Mouse (Mus musculus) CH12F3 (cell line): Measurements from ENCODE around the gene Col18a1.

Source experiments
- in situ Hi-C: fragments of 300-500 bp; cut with MboI; formaldehyde crosslinking; loops from 2 replicates; pipeline ENCODE4 v1.14.3; 2020; ENCODE audit warnings: low sequenced_read_pairs

Gene Col18a1

GRCm38 (mm10) chr10:77142328-77142727 is 24.0 kb downstream of the Col18a1 start:
- in situ Hi-C loops, result no loop called here

GRCm38 (mm10) chr10:77138304-77138703 is 28.0 kb downstream of the Col18a1 start:
- in situ Hi-C loops, result loop anchor here (10.0 kb wide), 2 partner anchors 116 to 216 kb away; partner anchors contain the start of gene Pofut2

- in situ Hi-C loops, result loop anchor here (10.0 kb wide), 2 partner anchors 119 to 219 kb away; partner anchors contain the start of gene Pofut2
Measured at GRCm38 (mm10) chr10:77136205-77136604, 30.1 kb downstream of the Col18a1 start.

- in situ Hi-C loops, result loop anchor here (10.0 kb wide), 2 partner anchors 119 to 219 kb away; partner anchors contain the start of gene Pofut2
Measured at GRCm38 (mm10) chr10:77135274-77135829, 31.0 kb downstream of the Col18a1 start.

DNA sequence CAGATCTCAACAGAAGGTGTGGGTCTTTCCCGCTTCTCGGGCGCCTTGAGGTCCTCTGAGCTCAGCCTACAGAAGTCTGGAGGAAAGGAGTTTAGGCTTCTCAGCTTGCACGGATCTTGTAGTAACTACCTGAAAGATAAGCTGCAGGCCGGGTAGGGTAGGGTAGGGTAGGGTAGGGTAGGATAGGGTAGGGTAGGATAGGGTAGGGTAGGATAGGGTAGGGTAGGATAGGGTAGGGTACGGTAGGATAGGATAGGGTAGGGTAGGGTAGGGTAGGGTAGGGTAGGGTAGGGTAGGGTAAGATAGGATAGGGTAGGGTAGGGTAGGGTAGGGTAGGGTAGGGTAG is 31.6 kb downstream of the Col18a1 start:
- in situ Hi-C loops, result loop anchor here (10.0 kb wide), 2 partner anchors 120 to 220 kb away; partner anchors contain the start of gene Pofut2

DNA sequence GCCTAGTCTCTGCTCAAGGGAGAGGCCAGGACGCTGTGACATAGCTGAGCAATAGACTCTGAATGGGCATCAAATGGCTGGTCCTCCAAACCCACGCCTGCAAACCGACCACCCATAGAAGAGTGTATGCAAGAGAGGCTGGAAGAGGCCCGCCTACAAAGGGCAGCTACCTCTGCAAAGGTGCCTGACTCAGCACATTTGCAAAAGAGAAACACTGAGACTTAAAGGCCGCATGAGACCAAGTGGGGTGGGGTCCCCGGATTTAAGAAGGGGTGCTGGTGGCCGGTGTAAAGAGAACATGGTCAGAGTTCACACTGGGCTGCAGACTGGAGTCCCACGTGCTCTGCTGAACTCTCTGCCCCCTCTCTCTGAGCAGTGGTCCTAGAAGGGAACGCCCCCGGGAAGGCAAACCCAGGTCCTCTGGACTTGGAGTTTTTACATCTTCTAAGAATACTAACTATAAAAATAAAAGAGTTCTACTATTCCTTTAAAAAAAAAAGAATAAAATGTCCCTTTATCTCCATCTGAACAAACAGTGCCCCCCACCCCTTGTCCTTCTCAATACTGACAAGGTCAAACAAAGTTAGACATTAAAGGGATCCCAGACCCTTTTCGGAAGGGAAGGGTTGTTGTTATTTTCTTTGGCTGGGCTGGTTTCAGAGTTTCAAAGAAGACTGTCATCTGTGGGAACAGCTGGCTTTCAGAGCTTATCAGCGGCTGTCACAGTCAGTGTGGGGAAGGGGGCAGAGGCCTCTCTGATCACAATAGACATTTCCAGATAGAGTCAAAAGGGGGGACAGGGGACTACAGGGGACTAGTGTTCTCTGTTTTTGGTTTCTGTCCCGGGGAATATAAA is 32.2 kb downstream of the Col18a1 start:
- in situ Hi-C loops, result loop anchor here (10.0 kb wide), 2 partner anchors 121 to 221 kb away; partner anchors contain the start of gene Pofut2

DNA sequence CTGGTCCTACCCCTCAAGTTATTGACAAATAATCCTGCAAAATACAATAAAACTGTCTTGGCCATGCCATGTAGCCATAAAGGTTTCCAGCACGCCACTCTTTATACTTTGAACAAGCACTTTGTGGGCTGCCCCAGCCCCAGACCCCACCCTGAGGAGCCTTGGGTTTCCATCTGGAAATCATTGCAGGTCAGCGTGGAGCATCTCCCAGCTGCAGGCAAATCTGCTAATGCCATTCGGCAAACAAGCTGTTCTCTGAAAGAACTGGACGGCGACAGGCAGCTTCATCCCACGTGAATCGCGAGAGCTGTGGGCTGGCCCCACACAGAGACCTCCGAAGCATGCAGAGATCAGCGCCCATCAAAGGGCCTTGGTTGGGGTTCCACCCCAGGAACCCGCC is 34.2 kb downstream of the Col18a1 start:
- in situ Hi-C loops, result loop anchor here (10.0 kb wide), 2 partner anchors 123 to 223 kb away; partner anchors contain the start of gene Pofut2

GRCm38 (mm10) chr10:77131536-77131935 is 34.8 kb downstream of the Col18a1 start:
- in situ Hi-C loops, result loop anchor here (10.0 kb wide), 2 partner anchors 123 to 223 kb away; partner anchors contain the start of gene Pofut2

DNA sequence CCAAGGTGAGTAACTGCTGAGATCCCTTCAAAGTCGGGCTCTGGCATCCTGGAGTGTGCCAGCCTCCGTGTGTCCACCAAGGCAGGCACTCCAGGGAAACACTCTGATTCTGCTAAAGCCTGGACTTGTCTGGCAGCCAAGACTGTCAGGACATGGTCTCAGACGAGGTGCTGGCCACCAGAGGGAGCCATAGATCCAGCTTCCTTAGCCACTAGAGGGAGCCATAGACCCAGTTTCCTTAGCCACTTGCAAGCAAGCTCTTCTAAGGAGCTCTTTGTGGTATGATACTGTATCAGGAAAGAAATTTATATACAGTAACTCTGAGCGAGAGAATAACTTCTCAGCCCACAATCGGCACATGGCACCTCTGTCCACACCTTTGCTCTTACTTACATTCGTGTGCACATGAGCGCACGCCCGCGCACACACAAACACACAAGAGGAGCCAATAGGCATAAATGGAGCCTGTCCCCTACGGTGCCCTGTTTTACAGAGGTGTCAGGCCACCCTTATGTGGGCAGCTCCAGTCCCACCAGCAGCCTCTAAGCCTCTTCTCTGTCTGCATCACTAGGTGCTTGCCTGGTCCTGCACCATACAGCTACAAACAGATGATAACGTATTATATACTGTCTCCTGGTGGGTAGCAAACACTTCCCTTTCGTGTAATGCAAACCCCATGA is 35.6 kb downstream of the Col18a1 start:
- in situ Hi-C loops, result loop anchor here (10.0 kb wide), 2 partner anchors 124 to 224 kb away; partner anchors contain the start of gene Pofut2

DNA sequence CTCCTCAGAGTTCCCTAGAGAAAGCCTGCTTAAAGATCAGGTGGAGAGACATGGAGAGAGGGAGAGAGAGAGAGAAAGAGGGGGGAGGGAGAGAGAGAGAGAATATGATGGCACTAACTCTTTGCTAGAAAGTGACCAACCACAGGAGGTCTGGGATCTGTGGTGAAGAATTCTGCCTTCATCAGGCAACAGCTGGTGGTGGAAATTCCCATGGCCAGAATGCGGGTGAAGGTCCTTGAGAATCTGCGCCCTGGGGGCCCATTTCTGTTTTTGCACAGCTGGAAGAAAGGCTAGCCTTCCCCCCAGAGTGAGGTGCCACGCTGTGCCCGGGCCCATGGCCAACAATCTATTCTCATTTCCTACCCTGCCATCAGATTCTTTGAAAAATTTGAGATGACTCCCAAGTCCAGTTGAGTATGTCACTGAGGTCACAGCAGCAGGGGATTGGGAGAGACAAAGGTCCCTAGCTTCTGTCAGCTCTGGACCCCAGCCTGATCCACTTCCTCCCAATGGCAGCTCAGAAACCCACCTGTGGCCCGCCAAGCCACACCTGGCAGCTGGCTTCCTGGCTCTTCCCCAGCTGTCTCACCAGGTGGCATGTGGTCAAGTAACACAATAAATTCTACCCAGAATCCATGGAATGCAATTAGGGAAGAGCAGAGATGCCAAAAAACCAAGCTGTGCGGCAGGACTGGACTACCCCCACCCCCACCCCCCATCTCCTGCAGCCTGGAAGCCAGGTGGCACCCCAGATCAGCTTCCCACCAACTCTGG is 36.5 kb downstream of the Col18a1 start:
- in situ Hi-C loops, result loop anchor here (10.0 kb wide), 2 partner anchors 125 to 225 kb away; partner anchors contain the start of gene Pofut2

DNA sequence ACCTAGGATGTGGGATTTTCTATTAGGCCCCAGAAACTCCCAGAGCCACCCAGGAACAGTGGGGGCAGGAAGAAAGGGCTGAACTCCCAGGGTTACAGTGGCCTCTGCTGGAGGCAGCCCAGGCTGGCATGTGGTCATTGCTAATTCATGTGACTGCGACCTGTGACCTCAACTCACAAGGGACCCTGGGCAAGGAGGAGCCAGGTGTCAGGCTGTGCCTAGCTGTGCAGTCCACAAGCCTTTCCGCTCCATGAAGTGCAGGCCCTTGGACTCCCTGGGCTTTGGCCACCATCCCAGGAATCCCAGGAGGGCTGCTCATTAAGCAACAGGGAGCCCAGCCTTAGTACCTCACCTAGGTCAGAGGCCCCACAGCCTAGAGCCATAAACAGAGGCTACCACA is 38.4 kb downstream of the Col18a1 start:
- in situ Hi-C loops, result no loop called here

- in situ Hi-C loops, result no loop called here
Measured at GRCm38 (mm10) chr10:77126590-77126989, 39.8 kb downstream of the Col18a1 start.

GRCm38 (mm10) chr10:77125078-77125731 is 41.1 kb downstream of the Col18a1 start:
- in situ Hi-C loops, result no loop called here

DNA sequence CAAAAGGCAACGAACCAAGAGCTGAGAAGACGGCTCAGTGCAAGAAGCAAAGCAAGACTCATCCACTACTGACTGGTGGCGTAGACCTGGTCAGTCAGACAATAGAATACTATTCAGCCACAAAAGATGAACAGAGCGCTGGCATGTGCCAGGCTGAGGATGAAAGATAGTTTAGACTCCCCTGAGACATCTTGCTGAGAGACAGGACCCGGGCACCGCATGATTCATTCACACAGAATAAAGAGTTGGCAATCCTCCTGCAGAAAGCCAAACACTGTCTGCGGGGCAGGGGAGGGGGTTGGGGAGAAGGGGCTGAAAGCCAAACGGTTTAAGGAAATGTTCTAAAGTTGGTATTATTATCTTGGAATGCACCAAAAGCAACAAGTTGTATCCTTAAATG is 42.4 kb downstream of the Col18a1 start:
- in situ Hi-C loops, result no loop called here

- in situ Hi-C loops, result no loop called here
Measured at GRCm38 (mm10) chr10:77121287-77122022, 44.9 kb downstream of the Col18a1 start.

- in situ Hi-C loops, result no loop called here
Measured at GRCm38 (mm10) chr10:77120501-77120900, 45.8 kb downstream of the Col18a1 start.

GRCm38 (mm10) chr10:77119437-77119836 is 46.9 kb downstream of the Col18a1 start:
- in situ Hi-C loops, result no loop called here

- in situ Hi-C loops, result no loop called here
Measured at GRCm38 (mm10) chr10:77118361-77118760, 48.0 kb downstream of the Col18a1 start.
